Mouse (Mus musculus) c-Kit-negative CD71-positive TER-119-positive erythroid progenitor cells, embryonic 14.5 days (primary cell): ENCODE measurements around the gene Gm12789.
A peak's percentile ranks its signal among the peaks of the same experiment; 100 is the strongest.
"Not testable (repeated sequence)": the region's sequence is repeated elsewhere in the genome, so short reads cannot be mapped to it uniquely, and the experiment has no call there.

ENCODE experiments used
- DNase-seq: peaks from one replicate; pipeline ENCODE4 v3.0.0-alpha.2; 2013; ENCODE audit warnings: low read depth, low spot score

Gene Gm12789

DNA sequence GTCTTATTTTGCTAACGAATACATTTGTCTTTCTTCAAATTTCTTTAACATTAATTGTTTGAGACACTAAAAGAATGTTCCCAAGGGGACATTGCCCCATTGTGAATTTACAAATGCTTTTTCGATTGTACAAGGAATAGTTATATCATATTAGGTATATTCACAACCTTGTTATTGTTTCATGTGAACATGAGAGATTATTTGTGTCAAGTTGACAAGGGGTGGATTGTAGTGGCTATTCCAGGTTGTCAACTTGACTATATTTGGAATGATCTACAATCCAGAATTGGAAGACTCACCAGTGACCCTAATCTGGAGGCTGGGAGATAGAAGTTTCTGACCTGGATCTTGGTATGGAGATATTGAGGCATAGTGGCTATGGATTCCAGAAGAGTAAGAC is at the start of gene Gm12789:
Gene Gm12789, plus strand, starts transcription at position 301 of the 400 bp plus-strand sequence.
- DNase-seq: not testable (repeated sequence)

DNA sequence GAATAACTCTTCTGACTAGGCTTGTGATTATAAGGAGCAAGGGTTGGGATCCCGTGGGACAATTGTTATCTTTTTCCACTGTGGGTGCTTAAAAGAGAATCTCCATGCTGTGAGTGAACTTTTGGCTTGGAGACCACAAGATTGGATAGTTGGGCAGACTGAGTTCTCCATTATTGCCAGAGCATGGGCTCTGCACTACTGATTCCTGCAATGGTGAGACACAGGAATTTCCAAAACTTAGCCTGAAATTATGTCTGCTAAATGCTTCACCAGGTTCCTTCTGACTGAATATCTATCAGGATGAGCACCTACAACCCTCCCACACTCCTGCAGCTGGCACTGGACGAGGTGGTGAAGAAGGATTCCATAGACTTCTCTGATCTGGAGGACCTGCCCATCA is 46.3 kb upstream of the Gm12789 start, which contains the start of gene Gm12794:
Gene Gm12794, plus strand, starts transcription at position 301 of the 400 bp plus-strand sequence.
- not testable (repeated sequence) for DNase-seq

DNA sequence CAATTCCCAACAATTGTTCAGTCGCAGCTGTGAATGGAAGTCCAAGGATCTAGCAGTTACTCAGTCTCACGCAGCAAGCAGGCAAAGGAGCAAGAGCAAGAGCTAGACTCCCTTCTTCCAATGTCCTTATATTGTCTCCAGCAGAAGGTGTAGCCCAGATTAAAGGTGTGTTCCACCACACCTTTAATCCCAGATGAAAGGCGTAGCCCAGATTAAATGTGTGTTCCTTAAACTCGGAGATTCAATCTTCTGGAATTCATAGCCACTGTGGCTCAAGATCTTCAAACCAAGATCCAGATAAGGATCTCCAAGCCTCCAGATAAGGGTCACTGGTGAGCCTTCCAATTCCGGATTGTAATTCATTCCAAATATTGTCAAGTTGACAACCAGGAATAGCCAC is 5.5 kb upstream of the Gm12789 start, which contains the start of gene Gm12790:
Gene Gm12790, minus strand, starts transcription at position 101 of the 400 bp plus-strand sequence.
- not testable (repeated sequence) for DNase-seq

GRCm38 (mm10) chr4:101985678-101986077 is 748 bp upstream of the Gm12789 start:
- DNase-seq: no peak

GRCm38 (mm10) chr4:101997426-101997825 is 11.0 kb downstream of the Gm12789 start:
- no peak for DNase-seq

DNA sequence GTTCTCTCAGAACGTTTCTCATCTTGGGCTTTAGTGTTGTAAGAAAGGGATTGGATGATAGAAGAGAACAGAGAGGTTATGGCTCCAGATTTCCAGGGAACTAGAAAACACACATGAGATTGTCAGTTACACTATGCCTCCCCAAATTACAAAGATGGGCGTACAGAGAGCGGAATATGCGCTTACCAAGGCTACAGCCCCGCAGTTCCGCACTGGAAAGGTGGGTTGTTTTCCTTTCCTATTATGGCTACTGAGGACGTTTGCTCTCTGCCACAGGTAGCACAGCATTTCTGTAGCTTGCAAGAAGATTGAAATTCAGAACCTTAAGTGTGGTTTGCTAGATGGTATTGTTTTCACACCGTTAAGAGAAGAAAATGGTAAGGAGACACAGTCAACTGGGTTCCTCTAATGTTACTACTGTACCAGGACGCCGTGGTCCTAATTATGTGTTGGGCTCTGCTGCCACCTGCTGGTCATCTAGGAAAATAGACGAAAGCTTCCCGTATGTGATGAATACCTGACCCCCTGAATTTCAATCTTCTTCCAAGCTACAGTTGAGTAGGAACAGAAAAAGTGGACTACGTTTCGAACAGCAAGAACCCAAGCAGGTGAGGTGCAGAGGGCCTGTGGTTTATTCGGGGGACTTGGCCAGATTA is 12.0 kb downstream of the Gm12789 start:
- peak; percentile 16 for DNase-seq

- DNase-seq: no peak
Measured at GRCm38 (mm10) chr4:102026619-102027018, 40.2 kb downstream of the Gm12789 start.
